Mouse (Mus musculus) kidney, embryonic 14.5 days (tissue): Measurements from ENCODE around the gene Akap2. TPM values are rescaled to one million over a fixed set of nuclear protein-coding genes. Genes with fewer than 3 reads are reported as not detected.

ENCODE experiments used
- ATAC-seq: fragments of 200-750 bp; cut with Nextera tagmentation; 2 replicates; pipeline ENCODE4 v1.8.0; 2017; ENCODE audit warnings: moderate number of reproducible peaks, mild to moderate bottlenecking, moderate TSS enrichment, moderate library complexity; ENCODE audit not compliant: low FRiP score, low TSS enrichment
- H3K27ac ChIP-seq: fragments of 300-500 bp; sonication (generic); 2 replicates; pipeline ENCODE4 v1.5.1; 2014; ENCODE audit warnings: low read depth, mild to moderate bottlenecking, low read length, moderate library complexity, mixed read lengths
- H3K27me3 ChIP-seq: fragments of 300-500 bp; sonication (generic); 2 replicates; pipeline ENCODE4 v1.6.1; 2014; ENCODE audit warnings: mild to moderate bottlenecking, low read length; ENCODE audit not compliant: control insufficient read depth, insufficient read depth
- H3K36me3 ChIP-seq: fragments of 300-500 bp; sonication (generic); 2 replicates; pipeline ENCODE4 v1.6.1; 2014; ENCODE audit warnings: low read length, mixed read lengths; ENCODE audit not compliant: control insufficient read depth, insufficient read depth
- H3K4me1 ChIP-seq: fragments of 300-500 bp; sonication (generic); 2 replicates; pipeline ENCODE4 v1.6.1; 2014; ENCODE audit warnings: low read length, mixed read lengths; ENCODE audit not compliant: control insufficient read depth, insufficient read depth
- H3K4me2 ChIP-seq: fragments of 300-500 bp; sonication (generic); replicated peaks from 2 replicates; pipeline ENCODE4 v1.6.1; 2014; ENCODE audit warnings: low read depth, mild to moderate bottlenecking, low read length
- H3K4me3 ChIP-seq: fragments of 300-500 bp; sonication (generic); 2 replicates; pipeline ENCODE4 v1.5.1; 2014; ENCODE audit warnings: mild to moderate bottlenecking, low read length
- H3K9ac ChIP-seq: fragments of 300-500 bp; sonication (generic); 2 replicates; pipeline ENCODE4 v1.6.1; 2014; ENCODE audit warnings: low read depth, mild to moderate bottlenecking, low read length, moderate library complexity
- H3K9me3 ChIP-seq: fragments of 300-500 bp; sonication (generic); 2 replicates; pipeline ENCODE4 v1.6.1; 2016; ENCODE audit warnings: low read length; ENCODE audit not compliant: control insufficient read depth
- WGBS: fragments of 180-500 bp; shearing (Covaris S2); extraction: QIAGEN DNeasy Blood & Tissue Kit; methylation state at CpG from one replicate; pipeline ENCODE4 v1.1.7; 2014; 5-methylcytosine and 5-hydroxymethylcytosine counted together
- polyA plus RNA-seq: library from polyadenylated mRNA; unstranded; fragments of >200 nt; fragmentation: Nextera tagmentation; extraction: Ambion mirVana; gene quantifications from 2 replicates; pipeline ENCODE4 v1.2.1, GENCODE M21; 2014

Gene Akap2
- polyA plus RNA-seq, 1 experiment from 2014 or later = 24.0 TPM

- H3K27ac ChIP-seq = no peak overlapping the region
- H3K4me2 ChIP-seq = no peak overlapping the region
- no peaks in the 10 kb centered on the region for H3K4me1 ChIP-seq
- no peaks in the 10 kb centered on the region for H3K36me3 ChIP-seq
- H3K27me3 ChIP-seq = no peaks in the 10 kb centered on the region
- no peak overlapping the region for H3K4me3 ChIP-seq
- H3K9ac ChIP-seq = no peak overlapping the region
- H3K9me3 ChIP-seq = no peaks in the 10 kb centered on the region
- ATAC-seq = no peak
- 45% methylated on average over 4 of the region's 4 CpGs for WGBS
These were observed 722 bp upstream of the Akap2 start for GRCm38 (mm10) chr4:57716735-57717134.

GRCm38 (mm10) chr4:57719370-57719769 lies 1.9 kb downstream of the Akap2 start:
- no peaks in the 10 kb centered on the region for H3K36me3 ChIP-seq
- no peak for ATAC-seq
- no peaks in the 10 kb centered on the region for H3K27me3 ChIP-seq
- no peak overlapping the region for H3K9ac ChIP-seq
- H3K9me3 ChIP-seq = no peaks in the 10 kb centered on the region
- no peak overlapping the region for H3K4me2 ChIP-seq
- H3K27ac ChIP-seq = no peak overlapping the region
- 91% methylated on average over 1 of the region's 1 CpGs for WGBS
- H3K4me3 ChIP-seq = no peak overlapping the region
- no peaks in the 10 kb centered on the region for H3K4me1 ChIP-seq

- no peaks in the 10 kb centered on the region for H3K36me3 ChIP-seq
- WGBS = 49% methylated on average over 7 of the region's 7 CpGs
- no peak overlapping the region for H3K4me2 ChIP-seq
- no peak for ATAC-seq
- H3K9me3 ChIP-seq = no peaks in the 10 kb centered on the region
- H3K4me3 ChIP-seq = no peak overlapping the region
- no peak overlapping the region for H3K27ac ChIP-seq
- H3K27me3 ChIP-seq = no peaks in the 10 kb centered on the region
- no peaks in the 10 kb centered on the region for H3K4me1 ChIP-seq
- no peak overlapping the region for H3K9ac ChIP-seq
These were observed 3.5 kb downstream of the Akap2 start for GRCm38 (mm10) chr4:57720869-57721361.

- no peak for ATAC-seq
- no peak overlapping the region for H3K9ac ChIP-seq
- WGBS = 88% methylated on average over 4 of the region's 4 CpGs
- no peaks in the 10 kb centered on the region for H3K36me3 ChIP-seq
- H3K27me3 ChIP-seq = no peaks in the 10 kb centered on the region
- H3K27ac ChIP-seq = no peak overlapping the region
- H3K4me2 ChIP-seq = no peak overlapping the region
- no peaks in the 10 kb centered on the region for H3K9me3 ChIP-seq
- H3K4me1 ChIP-seq = no peaks in the 10 kb centered on the region
- H3K4me3 ChIP-seq = no peak overlapping the region
These were observed 4.8 kb downstream of the Akap2 start for GRCm38 (mm10) chr4:57722296-57722695.

GRCm38 (mm10) chr4:57723659-57724058 lies 6.2 kb downstream of the Akap2 start:
- no peak overlapping the region for H3K4me3 ChIP-seq
- no peak overlapping the region for H3K27ac ChIP-seq
- no peaks in the 10 kb centered on the region for H3K9me3 ChIP-seq
- WGBS = 63% methylated on average over 2 of the region's 2 CpGs
- ATAC-seq = no peak
- H3K4me2 ChIP-seq = no peak overlapping the region
- H3K9ac ChIP-seq = no peak overlapping the region
- H3K27me3 ChIP-seq = no peaks in the 10 kb centered on the region
- no peaks in the 10 kb centered on the region for H3K36me3 ChIP-seq
- no peaks in the 10 kb centered on the region for H3K4me1 ChIP-seq

- ATAC-seq = no peak
These were observed 8.1 kb downstream of the Akap2 start for GRCm38 (mm10) chr4:57725569-57725968.

GRCm38 (mm10) chr4:57728611-57729183 lies 11.2 kb downstream of the Akap2 start:
- no peaks in the 10 kb centered on the region for H3K27me3 ChIP-seq
- H3K9me3 ChIP-seq = no peaks in the 10 kb centered on the region
- no peak for ATAC-seq
- H3K4me3 ChIP-seq = no peak overlapping the region
- no peak overlapping the region for H3K9ac ChIP-seq
- no peaks in the 10 kb centered on the region for H3K4me1 ChIP-seq
- no peak overlapping the region for H3K4me2 ChIP-seq
- H3K36me3 ChIP-seq = no peaks in the 10 kb centered on the region
- 92% methylated on average over 4 of the region's 4 CpGs for WGBS
- no peak overlapping the region for H3K27ac ChIP-seq

More at GRCm38 (mm10) chr4:57725569-57725968, 8.1 kb downstream of the Akap2 start:
- WGBS = 60% methylated on average over 1 of the region's 1 CpGs
- no peak overlapping the region for H3K4me2 ChIP-seq
- H3K4me3 ChIP-seq = no peak overlapping the region
- no peaks in the 10 kb centered on the region for H3K27me3 ChIP-seq
- no peaks in the 10 kb centered on the region for H3K36me3 ChIP-seq
- H3K4me1 ChIP-seq = no peaks in the 10 kb centered on the region
- no peak overlapping the region for H3K27ac ChIP-seq
- no peak overlapping the region for H3K9ac ChIP-seq
- H3K9me3 ChIP-seq = no peaks in the 10 kb centered on the region

GRCm38 (mm10) chr4:57730047-57730446 lies 12.6 kb downstream of the Akap2 start:
- Histone ChIP-seq H3K27ac (no peak overlapping the region), H3K4me3 (no peak overlapping the region), H3K4me1 (no peaks in the 10 kb centered on the region), H3K9ac (no peak overlapping the region), H3K4me2 (no peak overlapping the region), H3K36me3 (no peaks in the 10 kb centered on the region), H3K27me3 (no peaks in the 10 kb centered on the region), H3K9me3 (no peaks in the 10 kb centered on the region)
- ATAC-seq = no peak
- 94% methylated on average over 6 of the region's 6 CpGs for WGBS

GRCm38 (mm10) chr4:57730801-57731598 lies 13.5 kb downstream of the Akap2 start:
- H3K9ac ChIP-seq = no peak overlapping the region
- H3K27me3 ChIP-seq = no peaks in the 10 kb centered on the region
- H3K4me1 ChIP-seq = no peaks in the 10 kb centered on the region
- 80% methylated on average over 11 of the region's 11 CpGs for WGBS
- H3K4me3 ChIP-seq = no peak overlapping the region
- no peak overlapping the region for H3K27ac ChIP-seq
- no peak overlapping the region for H3K4me2 ChIP-seq
- no peaks in the 10 kb centered on the region for H3K9me3 ChIP-seq
- no peaks in the 10 kb centered on the region for H3K36me3 ChIP-seq
- no peak for ATAC-seq
